Mouse (Mus musculus): ENCODE data around the gene Med24. TPM values are rescaled to one million over a fixed set of nuclear protein-coding genes. Genes with fewer than 3 reads are reported as not detected.

Med24 gene
- polyA plus RNA-seq (2016; fragmentation: Nextera tagmentation; extraction: Ambion mirVana): 76.9 and 83.6 TPM in 2 replicates

- H3K36me3 ChIP-seq: peaks cover 37% of the 10 kb centered on the region
- under 1% methylated on average over 16 of the region's 16 CpGs for WGBS
- H3K9me3 ChIP-seq: peaks cover 2% of the 10 kb centered on the region
- H3K4me3 ChIP-seq: peak within 1 kb of the TSS; percentile 73
- H3K4me1 ChIP-seq (replicated peaks): peaks cover 14% of the 10 kb centered on the region
- peak within 1 kb of the TSS; percentile 87 for H3K27ac ChIP-seq
- no peaks in the 10 kb centered on the region for H3K27me3 ChIP-seq (ENCODE audit: insufficient read depth, poor library complexity, severe bottlenecking)
- DNase-seq (ENCODE audit: low spot score): peak; percentile 87
These were observed at the start of gene Med24 for GRCm38 (mm10) chr11:98729119-98729588. Gene Med24 (minus strand): TSS chr11:98729435.

DNA sequence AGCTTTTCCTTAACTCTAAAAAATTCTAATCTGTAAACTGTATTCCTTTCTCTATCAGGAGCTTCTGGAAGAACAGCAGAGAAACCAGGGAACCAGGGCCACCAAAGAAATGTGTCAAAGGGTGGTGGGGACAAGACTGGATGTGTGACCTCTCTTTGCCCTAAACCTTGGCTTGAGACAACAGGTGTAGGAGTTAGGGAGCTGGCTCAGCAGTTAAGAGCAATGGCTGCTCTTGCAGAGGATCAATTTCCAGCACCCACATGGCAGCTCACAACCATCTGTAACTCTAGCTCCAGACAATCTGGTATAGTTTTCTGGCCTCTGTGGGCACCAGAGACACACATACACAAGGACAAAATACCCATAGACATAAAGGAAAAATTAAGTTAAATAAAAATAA is 48.7 kb upstream of the Med24 start:
- H3K4me1 ChIP-seq (replicated peaks): peaks cover 70% of the 10 kb centered on the region

GRCm38 (mm10) chr11:98776843-98777590 is 47.8 kb upstream of the Med24 start:
- peaks cover 7% of the 10 kb centered on the region; the same call in 1 of the 2 replicates for H3K27me3 ChIP-seq (ENCODE audit: insufficient read depth, poor library complexity, severe bottlenecking)
- 10% methylated on average over 9 of the region's 9 CpGs for WGBS
- DNase-seq (ENCODE audit: low spot score): peak; percentile 52
- no peaks in the 10 kb centered on the region for H3K36me3 ChIP-seq
- H3K4me3 ChIP-seq: peak overlapping the region; percentile 28
- H3K27ac ChIP-seq: peak overlapping the region; percentile 84
- no peaks in the 10 kb centered on the region for H3K9me3 ChIP-seq
- peaks cover 68% of the 10 kb centered on the region for H3K4me1 ChIP-seq (replicated peaks)

More for the DNA sequence above, 48.7 kb upstream of the Med24 start:
- H3K9me3 ChIP-seq: no peaks in the 10 kb centered on the region
- H3K27ac ChIP-seq: no peak overlapping the region; the same call in 1 of the 2 replicates
- no peak overlapping the region for H3K4me3 ChIP-seq
- no peaks in the 10 kb centered on the region for H3K36me3 ChIP-seq
- DNase-seq (ENCODE audit: low spot score): no peak
- peaks cover 7% of the 10 kb centered on the region; the same call in 1 of the 2 replicates for H3K27me3 ChIP-seq (ENCODE audit: insufficient read depth, poor library complexity, severe bottlenecking)

DNA sequence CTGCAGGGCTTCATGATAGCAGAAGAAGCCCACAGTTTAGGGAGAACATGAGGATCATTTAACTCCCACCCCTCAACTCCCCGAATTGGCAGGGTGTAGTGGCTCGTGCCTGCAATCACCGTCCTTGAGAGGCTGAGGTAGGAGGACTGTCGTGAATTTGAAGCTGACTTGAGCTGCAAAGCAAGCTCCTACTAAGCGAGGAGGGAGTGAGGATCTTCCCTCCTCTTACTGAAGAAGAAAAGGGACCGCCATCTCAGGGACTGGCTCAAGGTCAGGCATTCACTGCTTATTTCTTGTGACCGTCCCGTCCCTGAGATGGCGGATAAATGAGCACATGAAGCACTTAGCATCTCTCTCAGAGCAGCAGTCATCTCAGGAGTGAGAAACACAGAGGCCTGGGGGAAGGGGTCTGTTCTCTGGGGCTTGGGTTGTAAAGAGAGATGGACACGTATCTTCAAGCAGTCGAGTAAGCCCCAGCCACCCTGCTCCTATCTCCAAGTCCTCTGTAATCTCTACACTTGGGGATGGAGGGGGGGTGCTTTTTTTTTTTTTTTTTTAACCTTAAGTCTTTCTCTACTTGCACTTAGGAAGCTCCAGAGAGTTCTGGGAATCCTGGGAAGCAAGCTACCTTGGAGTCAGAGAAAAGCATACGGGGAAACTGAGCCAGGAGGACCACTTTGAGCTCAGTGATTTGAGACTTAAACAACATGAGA is 47.0 kb upstream of the Med24 start:
- no peak for DNase-seq (ENCODE audit: low spot score)
- H3K27ac ChIP-seq: peak overlapping the region; percentile 84
- H3K27me3 ChIP-seq (ENCODE audit: insufficient read depth, poor library complexity, severe bottlenecking): peaks cover 7% of the 10 kb centered on the region; the same call in 1 of the 2 replicates
- peak overlapping the region; percentile 53 for H3K4me3 ChIP-seq
- 0 out of 2 replicates have a peak, but pooled peaks cover 5% of the 10 kb centered on the region for H3K36me3 ChIP-seq
- H3K4me1 ChIP-seq (replicated peaks): peaks cover 64% of the 10 kb centered on the region
- no peaks in the 10 kb centered on the region for H3K9me3 ChIP-seq
- 58% methylated on average over 12 of the region's 12 CpGs for whole genome bisulfite sequencing

- Histone ChIP-seq H3K4me3 (peak overlapping the region; percentile 53), H3K4me1 (replicated peaks) (peaks cover 63% of the 10 kb centered on the region), H3K27me3 (ENCODE audit: insufficient read depth, poor library complexity, severe bottlenecking) (peaks cover 7% of the 10 kb centered on the region; the same call in 1 of the 2 replicates), H3K9me3 (no peaks in the 10 kb centered on the region), H3K36me3 (peaks cover 8% of the 10 kb centered on the region; the same call in 1 of the 2 replicates), H3K27ac (peak overlapping the region; percentile 84)
- DNase-seq (ENCODE audit: low spot score): peak; percentile 94
- 8% methylated on average over 15 of the region's 15 CpGs for WGBS
These were observed 46.3 kb upstream of the Med24 start for GRCm38 (mm10) chr11:98775348-98776051.

DNA sequence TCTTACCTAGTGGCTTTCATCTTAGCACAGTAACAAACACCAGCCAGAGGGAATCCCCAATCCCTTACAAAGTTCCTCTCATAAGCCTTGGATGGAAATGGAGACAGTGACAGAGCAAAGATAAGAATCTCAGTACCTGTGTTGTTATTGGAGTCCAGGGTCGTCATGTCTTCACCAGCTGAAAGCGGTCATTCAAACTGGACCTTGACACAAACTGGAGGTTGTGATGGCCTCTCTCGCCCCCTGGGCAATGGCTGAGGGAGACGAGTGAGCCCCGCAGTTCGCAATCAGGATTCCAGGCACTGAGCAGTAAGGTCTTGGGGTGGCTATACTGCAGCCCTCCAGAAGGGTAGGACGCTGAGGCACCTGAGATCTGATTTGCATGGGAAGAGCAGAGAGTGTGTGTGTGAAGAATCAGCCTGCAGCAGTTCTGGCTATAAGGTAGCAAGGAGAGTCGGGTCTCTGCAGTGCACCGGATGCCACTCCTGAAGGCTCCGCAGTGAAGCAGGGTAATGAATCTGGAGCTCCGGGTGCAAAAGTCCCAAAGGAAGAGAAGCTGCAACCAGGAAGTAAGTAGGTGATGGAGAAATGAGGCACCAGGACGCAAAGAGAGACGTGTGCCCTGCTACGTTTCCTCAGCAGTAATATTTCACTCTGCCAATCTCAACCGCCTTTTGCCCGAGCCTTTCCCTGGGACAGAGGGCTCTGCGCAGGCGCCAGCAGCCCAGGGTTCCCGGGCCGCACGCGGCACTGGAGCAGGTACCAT is 45.5 kb upstream of the Med24 start, which contains the start of gene Nr1d1:
Nr1d1 (minus strand) TSS at position 752 of the 766 bp plus-strand sequence.
- H3K36me3 ChIP-seq: peaks cover 15% of the 10 kb centered on the region
- WGBS: 1% methylated on average over 22 of the region's 22 CpGs
- peak within 1 kb of the TSS; percentile 53 for H3K4me3 ChIP-seq
- H3K27me3 ChIP-seq (ENCODE audit: insufficient read depth, poor library complexity, severe bottlenecking): peaks cover 7% of the 10 kb centered on the region; the same call in 1 of the 2 replicates
- H3K4me1 ChIP-seq (replicated peaks): peaks cover 64% of the 10 kb centered on the region
- peak within 1 kb of the TSS; percentile 84 for H3K27ac ChIP-seq
- no peaks in the 10 kb centered on the region for H3K9me3 ChIP-seq
- no peak for DNase-seq (ENCODE audit: low spot score)

- WGBS: under 1% methylated on average over 37 of the region's 37 CpGs
- Histone ChIP-seq H3K27ac (peak overlapping the region; percentile 72), H3K4me1 (replicated peaks) (peaks cover 70% of the 10 kb centered on the region), H3K4me3 (peak overlapping the region; percentile 53), H3K9me3 (no peaks in the 10 kb centered on the region), H3K36me3 (peaks cover 25% of the 10 kb centered on the region), H3K27me3 (ENCODE audit: insufficient read depth, poor library complexity, severe bottlenecking) (peaks cover 7% of the 10 kb centered on the region; the same call in 1 of the 2 replicates)
- peak; percentile 94 for DNase-seq (ENCODE audit: low spot score)
These were observed 44.5 kb upstream of the Med24 start for GRCm38 (mm10) chr11:98773635-98774295.

DNA sequence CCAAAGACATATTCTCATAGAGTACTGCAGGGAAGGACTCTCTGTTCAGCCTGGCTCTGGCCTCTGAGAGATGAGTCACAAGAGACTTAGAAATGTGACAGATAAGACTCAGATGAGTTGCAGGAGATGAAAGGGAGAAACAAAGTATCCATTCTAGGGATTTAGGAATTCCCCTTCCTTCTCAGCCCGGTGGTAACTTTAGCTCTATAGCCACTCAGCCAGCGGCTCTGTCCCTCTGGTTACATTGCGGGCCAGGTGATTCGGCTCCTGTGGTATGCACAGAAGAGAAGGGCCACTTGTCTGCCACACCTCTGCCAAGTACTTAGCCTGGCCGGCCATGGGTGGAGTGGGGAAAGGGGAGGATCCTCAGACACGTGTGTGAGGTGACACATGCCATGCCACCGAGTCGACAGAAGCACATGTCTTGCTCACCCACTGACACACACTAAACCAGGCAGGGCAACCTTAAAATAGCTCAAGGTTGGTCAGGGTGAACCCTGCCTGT is 43.5 kb upstream of the Med24 start:
- Histone ChIP-seq H3K4me1 (replicated peaks) (peaks cover 76% of the 10 kb centered on the region), H3K4me3 (no peak overlapping the region), H3K27ac (no peak overlapping the region), H3K9me3 (no peaks in the 10 kb centered on the region), H3K36me3 (peaks cover 29% of the 10 kb centered on the region), H3K27me3 (ENCODE audit: insufficient read depth, poor library complexity, severe bottlenecking) (peaks cover 7% of the 10 kb centered on the region; the same call in 1 of the 2 replicates)
- DNase-seq (ENCODE audit: low spot score): no peak
- WGBS: 83% methylated on average over 8 of the region's 8 CpGs

DNA sequence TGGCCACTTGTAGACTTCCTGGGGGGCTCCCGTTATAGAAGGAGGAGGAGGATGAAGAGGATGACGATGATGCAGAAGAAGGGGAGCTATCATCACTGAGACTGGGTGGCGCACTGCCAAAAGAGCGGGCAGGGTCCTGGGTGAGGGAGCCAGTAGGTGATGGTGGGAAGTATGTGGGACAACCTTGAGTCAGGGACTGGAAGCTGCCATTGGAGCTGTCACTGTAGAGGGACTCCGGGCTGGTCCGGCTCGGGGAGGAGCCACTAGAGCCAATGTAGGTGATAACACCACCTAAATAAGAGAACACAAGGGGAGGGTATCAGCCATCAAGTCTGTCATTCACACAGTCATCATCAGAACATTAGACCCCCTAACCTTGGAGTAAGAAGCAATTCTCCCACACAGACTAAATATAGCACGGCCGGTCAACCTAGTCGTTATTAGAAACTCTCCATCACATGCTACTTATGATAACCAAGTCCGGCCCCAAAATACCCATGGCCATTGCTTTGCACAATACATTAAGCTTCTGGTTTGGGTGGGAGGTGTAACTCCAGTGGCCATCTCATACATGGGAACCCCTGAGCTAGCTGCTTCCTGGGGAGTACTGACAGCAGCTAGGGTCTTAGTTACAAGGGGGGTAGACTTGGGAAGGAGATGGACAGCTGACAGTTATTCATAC is 42.8 kb upstream of the Med24 start:
- Histone ChIP-seq H3K4me3 (no peak overlapping the region), H3K9me3 (no peaks in the 10 kb centered on the region), H3K4me1 (replicated peaks) (peaks cover 76% of the 10 kb centered on the region), H3K27ac (no peak overlapping the region), H3K36me3 (peaks cover 29% of the 10 kb centered on the region), H3K27me3 (ENCODE audit: insufficient read depth, poor library complexity, severe bottlenecking) (peaks cover 7% of the 10 kb centered on the region; the same call in 1 of the 2 replicates)
- WGBS: 94% methylated on average over 11 of the region's 11 CpGs
- no peak for DNase-seq (ENCODE audit: low spot score)

- Histone ChIP-seq H3K4me3 (no peak overlapping the region), H3K36me3 (peaks cover 35% of the 10 kb centered on the region), H3K9me3 (no peaks in the 10 kb centered on the region), H3K27me3 (ENCODE audit: insufficient read depth, poor library complexity, severe bottlenecking) (peaks cover 7% of the 10 kb centered on the region; the same call in 1 of the 2 replicates), H3K4me1 (replicated peaks) (peaks cover 76% of the 10 kb centered on the region), H3K27ac (no peak overlapping the region)
- no peak for DNase-seq (ENCODE audit: low spot score)
- WGBS: 94% methylated on average over 18 of the region's 18 CpGs
These were observed 41.9 kb upstream of the Med24 start for GRCm38 (mm10) chr11:98771131-98771530.
